30 mouse cellular contexts compared by ENCODE assay signal in the genomic region with DNA sequence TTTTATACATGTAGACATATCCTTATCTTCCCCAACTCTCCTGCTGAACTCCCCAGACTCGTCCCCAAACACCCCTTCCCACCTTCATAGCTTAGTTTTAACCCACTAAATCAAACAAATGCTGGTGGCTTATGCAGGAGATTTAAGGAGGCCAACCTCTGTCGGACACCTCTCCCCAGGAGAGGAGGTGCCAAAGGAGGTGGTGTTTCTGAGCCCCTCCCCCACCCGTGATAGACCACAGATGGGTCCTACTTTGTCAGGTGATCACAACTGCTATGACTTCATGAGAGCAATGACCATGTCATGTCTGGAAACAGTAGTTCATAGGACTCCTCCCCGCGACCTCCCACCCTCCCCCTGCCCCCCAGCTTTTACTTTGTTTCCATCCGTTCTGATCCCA. TPM values are rescaled to one million over a fixed set of nuclear protein-coding genes. Genes with fewer than 3 reads are reported as not detected.
DNase-seq lines count a peak whose midpoint lies in the region; ATAC-seq lines count a peak whose summit lies in the region.
"Had no signal": no experiment of that assay in that cellular context is flagged by ENCODE, and none has a peak within 500 bp of the region (broad histone marks: within the 10 kb centered on the region; RNA-seq: fewer than 3 reads in every experiment).

No protein-coding gene starts in this region.

- WGBS in hindbrain, embryonic 12.5 days, result 65% methylated on average over 6 of the region's 6 CpGs
- 72% methylated on average over 6 of the region's 6 CpGs for WGBS in hindbrain, embryonic 13.5 days
- WGBS in midbrain, embryonic 13.5 days, result 80% methylated on average over 6 of the region's 6 CpGs
- WGBS in midbrain, embryonic 10.5 days, result 70% methylated on average over 6 of the region's 6 CpGs
- WGBS in hindbrain, embryonic 16.5 days, result 74% methylated on average over 6 of the region's 6 CpGs

- no peak overlapping the region for H3K9ac ChIP-seq in hindbrain, embryonic 12.5 days
- H3K9ac ChIP-seq in hindbrain, embryonic 13.5 days, result no peak overlapping the region
- H3K9ac ChIP-seq in midbrain, embryonic 13.5 days (replicated peaks), result 0 out of 2 replicates have a peak overlapping the region, but pooled peaks have one; percentile 37
- no peak overlapping the region for H3K9ac ChIP-seq in hindbrain, embryonic 16.5 days (ENCODE audit: low read depth, low read length)
- H3K9ac ChIP-seq: embryonic facial prominence, embryonic 13.5 days; forebrain, embryonic 13.5 days; limb, embryonic 15.5 days; liver, embryonic 14.5 days; lung, embryonic 15.5 days; neural tube, embryonic 12.5 days had no signal

- no peak overlapping the region for H3K4me3 ChIP-seq in hindbrain, embryonic 12.5 days
- H3K4me3 ChIP-seq in hindbrain, embryonic 13.5 days, result no peak overlapping the region
- H3K4me3 ChIP-seq in midbrain, embryonic 13.5 days (replicated peaks), result no peak overlapping the region
- H3K4me3 ChIP-seq in midbrain, embryonic 10.5 days, result no peak overlapping the region
- H3K4me3 ChIP-seq in hindbrain, embryonic 16.5 days (ENCODE audit: low read length), result no peak overlapping the region
- H3K4me3 ChIP-seq: embryonic facial prominence, embryonic 13.5 days; erythroblast, embryonic 14.5 days; forebrain, embryonic 13.5 days; gastrocnemius, adult 2 months; layer of hippocampus, adult 2 months; limb, embryonic 15.5 days; lung, embryonic 15.5 days; neural tube, embryonic 12.5 days had no signal

- H3K4me1 ChIP-seq in hindbrain, embryonic 12.5 days, result peaks cover 11% of the 10 kb centered on the region
- peaks cover 9% of the 10 kb centered on the region for H3K4me1 ChIP-seq in hindbrain, embryonic 13.5 days (replicated peaks)
- H3K4me1 ChIP-seq in midbrain, embryonic 13.5 days (replicated peaks), result 0 out of 2 replicates have a peak, but pooled peaks cover 6% of the 10 kb centered on the region
- H3K4me1 ChIP-seq in midbrain, embryonic 10.5 days, result peaks cover 16% of the 10 kb centered on the region
- H3K4me1 ChIP-seq in hindbrain, embryonic 16.5 days (ENCODE audit: control insufficient read depth, insufficient read depth, low read depth, low read length), result peaks cover 11% of the 10 kb centered on the region

- H3K27me3 ChIP-seq in hindbrain, embryonic 12.5 days, result no peaks in the 10 kb centered on the region
- H3K27me3 ChIP-seq in hindbrain, embryonic 13.5 days, result no peaks in the 10 kb centered on the region
- H3K27me3 ChIP-seq in midbrain, embryonic 13.5 days, result no peaks in the 10 kb centered on the region
- H3K27me3 ChIP-seq in midbrain, embryonic 10.5 days (ENCODE audit: low read depth, poor library complexity, severe bottlenecking), result no peaks in the 10 kb centered on the region
- no peaks in the 10 kb centered on the region for H3K27me3 ChIP-seq in hindbrain, embryonic 16.5 days (replicated peaks; ENCODE audit: control insufficient read depth, insufficient read depth, low read length)
- H3K27me3 ChIP-seq: embryonic facial prominence, embryonic 13.5 days; forebrain, embryonic 13.5 days; limb, embryonic 15.5 days; lung, embryonic 15.5 days; neural tube, embryonic 12.5 days had no signal

- no peak overlapping the region for H3K4me2 ChIP-seq in hindbrain, embryonic 12.5 days (replicated peaks)
- H3K4me2 ChIP-seq in hindbrain, embryonic 13.5 days, result no peak overlapping the region
- H3K4me2 ChIP-seq in midbrain, embryonic 13.5 days (replicated peaks), result no peak overlapping the region
- H3K4me2 ChIP-seq in hindbrain, embryonic 16.5 days (ENCODE audit: low read length), result no peak overlapping the region
- H3K4me2 ChIP-seq: embryonic facial prominence, embryonic 13.5 days; forebrain, embryonic 13.5 days; heart, embryonic 11.5 days; limb, embryonic 15.5 days; lung, embryonic 15.5 days; neural tube, embryonic 12.5 days had no signal

- H3K9me3 ChIP-seq in hindbrain, embryonic 12.5 days (replicated peaks), result no peaks in the 10 kb centered on the region
- 0 out of 2 replicates have a peak, but pooled peaks cover 2% of the 10 kb centered on the region for H3K9me3 ChIP-seq in hindbrain, embryonic 13.5 days
- no peaks in the 10 kb centered on the region for H3K9me3 ChIP-seq in midbrain, embryonic 13.5 days
- H3K9me3 ChIP-seq in midbrain, embryonic 10.5 days (replicated peaks), result no peaks in the 10 kb centered on the region
- H3K9me3 ChIP-seq in hindbrain, embryonic 16.5 days (ENCODE audit: control insufficient read depth, low read length), result no peaks in the 10 kb centered on the region
- H3K9me3 ChIP-seq: embryonic facial prominence, embryonic 13.5 days; limb, embryonic 15.5 days; lung, embryonic 15.5 days had no signal

- peak; percentile 54 for ATAC-seq in hindbrain, embryonic 12.5 days (ENCODE audit: low FRiP score)
- no peak for ATAC-seq in hindbrain, embryonic 13.5 days (ENCODE audit: low FRiP score)
- no peak for ATAC-seq in midbrain, embryonic 13.5 days
- ATAC-seq in hindbrain, embryonic 16.5 days, result peak; percentile 32; the same call in 1 of the 2 replicates
- ATAC-seq: intestine, embryonic 16.5 days; Patski had no signal

- DNase-seq in midbrain, embryonic 10.5 days (ENCODE audit: low spot score), result no peak
- DNase-seq in cerebellum, adult 9-10 months, result peak; percentile 45
- DNase-seq in gastrocnemius, postnatal 10 days, result no peak
- DNase-seq in right cerebral cortex, postnatal 4 days, result no peak
- DNase-seq: adrenal gland, adult 2 months; gastrocnemius, adult 2 months; kidney, adult 9 months; kidney, postnatal 14 days; right cerebral cortex, postnatal 14 days; spleen, adult 18-20 months had no signal

- H3K36me3 ChIP-seq in hindbrain, embryonic 12.5 days, result no peaks in the 10 kb centered on the region
- H3K36me3 ChIP-seq in hindbrain, embryonic 13.5 days, result no peaks in the 10 kb centered on the region
- no peaks in the 10 kb centered on the region for H3K36me3 ChIP-seq in midbrain, embryonic 13.5 days
- no peaks in the 10 kb centered on the region for H3K36me3 ChIP-seq in midbrain, embryonic 10.5 days
- H3K36me3 ChIP-seq in hindbrain, embryonic 16.5 days (ENCODE audit: control insufficient read depth, insufficient read depth, low read length), result no peaks in the 10 kb centered on the region
- H3K36me3 ChIP-seq: embryonic facial prominence, embryonic 13.5 days; limb, embryonic 15.5 days; lung, embryonic 15.5 days; neural tube, embryonic 12.5 days had no signal

- H3K27ac ChIP-seq in hindbrain, embryonic 12.5 days, result no peak overlapping the region
- no peak overlapping the region for H3K27ac ChIP-seq in hindbrain, embryonic 13.5 days
- H3K27ac ChIP-seq in midbrain, embryonic 13.5 days, result no peak overlapping the region
- H3K27ac ChIP-seq in midbrain, embryonic 10.5 days (replicated peaks), result no peak overlapping the region
- peak overlapping the region; percentile 48; the same call in 1 of the 2 replicates for H3K27ac ChIP-seq in hindbrain, embryonic 16.5 days (ENCODE audit: low read depth, low read length)
- H3K27ac ChIP-seq: forebrain, embryonic 13.5 days; gastrocnemius, adult 2 months; liver, embryonic 14.5 days; lung, embryonic 15.5 days; neural tube, embryonic 12.5 days had no signal

RNA-seq across cellular contexts. Expression of gene Dapl1, which starts 26.4 kb away (rescaled TPM):
- 1.6 and 3.4 TPM in 2 replicates for polyA plus RNA-seq in hindbrain, embryonic 12.5 days (2016; fragmentation: Nextera tagmentation; extraction: Ambion mirVana)
- 1.6 TPM in 1 of 2 replicates, not detected in the other for polyA plus RNA-seq in hindbrain, embryonic 13.5 days (2015; fragmentation: Nextera tagmentation; extraction: Ambion mirVana)
- polyA plus RNA-seq in midbrain, embryonic 13.5 days (2015; fragmentation: Nextera tagmentation; extraction: Ambion mirVana), result 0.50 and 1.5 TPM in 2 replicates
- polyA plus RNA-seq in midbrain, embryonic 10.5 days (2016; fragmentation: Nextera tagmentation; extraction: Ambion mirVana), result 0.84 and 1.8 TPM in 2 replicates
- polyA plus RNA-seq in hindbrain, embryonic 16.5 days (2015; fragmentation: Nextera tagmentation; extraction: Ambion mirVana), result 1.4 and 2.2 TPM in 2 replicates
- total RNA-seq in gastrocnemius, postnatal 10 days (2021), result not detected
- total RNA-seq: adrenal gland, adult 2 months; adrenal gland, postnatal 4 days; ES-E14; gastrocnemius, adult 2 months; hematopoietic stem cell, adult 5-6 weeks; layer of hippocampus, adult 2 months; layer of hippocampus, postnatal 25 days; megakaryocyte-erythroid progenitor cell, adult 5-6 weeks had no signal
- polyA plus RNA-seq: adrenal gland, adult 2 months; erythroblast, embryonic 14.5 days; forebrain, embryonic 13.5 days; intestine, embryonic 16.5 days; liver, embryonic 14.5 days; neural tube, embryonic 12.5 days; Patski had no signal

Comparison
In these comparisons a context has a peak if more than half of its experiments do, and no peak if none do; other contexts are left out.
1. ATAC-seq: peak in hindbrain, embryonic 12.5 days (single experiment) and hindbrain, embryonic 16.5 days (single experiment); none in hindbrain, embryonic 13.5 days (single experiment) and midbrain, embryonic 13.5 days (single experiment).